Mouse (Mus musculus): ENCODE results near the gene Rai1. TPM values are rescaled to one million over a fixed set of nuclear protein-coding genes. Genes with fewer than 3 reads are reported as not detected.

Gene Rai1
- polyA plus RNA-seq, 1 experiment from 2014 or later, result 32.5 TPM

DNA sequence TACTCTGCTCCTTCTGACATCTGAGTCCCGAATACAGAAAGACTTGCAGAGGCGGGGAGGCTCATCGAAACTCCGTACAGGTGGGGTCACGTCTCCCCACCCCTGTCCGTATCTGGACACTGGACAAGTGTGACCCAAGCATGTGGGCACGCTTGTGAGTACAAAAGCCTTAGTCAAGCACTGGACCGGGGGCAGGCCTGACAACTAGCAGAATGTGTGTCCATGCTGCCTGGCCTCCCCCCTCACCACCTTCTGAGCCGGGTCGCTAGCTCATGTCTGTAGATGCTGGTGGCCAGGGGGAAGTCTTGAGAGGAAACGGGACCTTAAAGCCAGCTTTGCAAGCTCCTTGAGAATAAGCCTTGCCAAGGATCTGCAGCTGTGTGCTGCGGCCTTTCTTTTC lies 106.9 kb downstream of the Rai1 start:
- 73% methylated on average over 12 of the region's 12 CpGs for WGBS
- Histone ChIP-seq H3K4me1 (peaks cover 82% of the 10 kb centered on the region), H3K27ac (peak overlapping the region; percentile 88), H3K36me3 (peaks cover 13% of the 10 kb centered on the region), H3K4me3 (no peak overlapping the region), H3K27me3 (ENCODE audit: insufficient read depth, poor library complexity, severe bottlenecking) (no peaks in the 10 kb centered on the region), H3K9me3 (no peaks in the 10 kb centered on the region)
- DNase-seq (ENCODE audit: low spot score), result no peak

DNA sequence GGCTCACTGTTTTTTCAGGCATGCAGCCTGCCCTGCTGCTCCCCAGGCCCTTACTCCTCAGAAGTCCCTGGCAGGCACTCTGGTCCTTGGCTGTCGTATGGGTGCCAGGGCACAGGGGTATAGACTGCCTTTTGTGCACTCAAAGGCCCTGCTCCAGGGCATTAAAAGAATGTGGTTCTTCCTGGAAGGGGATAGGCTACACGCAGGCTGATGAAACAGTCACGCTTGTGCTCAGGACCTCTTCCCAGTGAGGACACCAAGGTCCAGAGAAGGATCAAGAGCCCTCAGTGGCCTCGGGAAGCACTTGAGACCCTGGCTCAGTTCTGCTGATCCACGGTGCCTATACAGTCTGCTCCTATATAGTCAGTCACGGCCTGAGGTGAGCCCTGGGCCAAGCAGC lies 108.5 kb downstream of the Rai1 start:
- no peak overlapping the region for H3K4me3 ChIP-seq
- H3K9me3 ChIP-seq, result no peaks in the 10 kb centered on the region
- H3K4me1 ChIP-seq, result peaks cover 80% of the 10 kb centered on the region
- DNase-seq (ENCODE audit: low spot score), result no peak
- peak overlapping the region; percentile 88 for H3K27ac ChIP-seq
- peaks cover 18% of the 10 kb centered on the region for H3K36me3 ChIP-seq
- 67% methylated on average over 6 of the region's 6 CpGs for WGBS
- no peaks in the 10 kb centered on the region for H3K27me3 ChIP-seq (ENCODE audit: insufficient read depth, poor library complexity, severe bottlenecking)

DNA sequence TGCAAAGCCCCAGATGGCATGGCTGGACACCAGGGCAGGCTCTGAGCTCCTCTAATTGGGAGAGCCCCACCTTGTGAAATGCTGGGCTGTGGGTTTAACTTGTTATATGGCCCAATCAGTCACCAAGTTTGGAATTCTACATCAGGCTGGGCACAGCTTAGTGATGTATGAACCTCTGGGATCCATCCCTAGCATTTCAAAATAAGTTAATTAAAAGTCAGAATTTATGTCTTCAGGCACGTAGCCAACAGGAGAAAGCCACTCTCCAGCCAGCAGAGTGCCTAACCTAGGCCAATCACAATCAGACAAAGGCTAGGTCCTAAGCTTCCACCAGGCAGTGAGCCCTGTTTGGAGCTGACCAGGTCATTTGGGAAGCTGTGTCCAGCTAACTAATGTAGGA lies 111.9 kb downstream of the Rai1 start:
- H3K4me3 ChIP-seq, result no peak overlapping the region
- DNase-seq (ENCODE audit: low spot score), result no peak
- peaks cover 76% of the 10 kb centered on the region for H3K4me1 ChIP-seq
- H3K27me3 ChIP-seq (ENCODE audit: insufficient read depth, poor library complexity, severe bottlenecking), result no peaks in the 10 kb centered on the region
- WGBS, result 86% methylated on average over 1 of the region's 1 CpGs
- H3K9me3 ChIP-seq, result no peaks in the 10 kb centered on the region
- no peak overlapping the region for H3K27ac ChIP-seq
- peaks cover 23% of the 10 kb centered on the region for H3K36me3 ChIP-seq

DNA sequence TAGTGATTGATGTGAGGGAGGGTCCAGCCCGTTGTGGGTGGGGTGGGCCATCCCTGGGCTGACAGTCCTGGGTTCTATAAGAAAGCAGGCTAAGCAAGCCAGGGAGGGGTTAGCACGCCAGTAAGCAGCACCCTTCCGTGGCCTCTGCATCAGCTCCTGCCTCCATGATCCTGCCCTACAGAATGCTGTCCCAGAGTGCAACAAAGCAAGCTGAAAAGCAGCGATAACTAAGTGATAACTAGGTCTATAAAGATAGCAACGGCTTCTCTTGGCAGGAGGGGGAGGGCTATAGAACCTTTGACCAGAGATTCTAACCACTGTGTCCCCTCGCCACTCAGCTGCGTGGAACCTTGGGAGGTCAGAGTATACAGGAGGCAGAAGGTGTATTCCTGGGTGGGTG lies 112.7 kb downstream of the Rai1 start:
- Histone ChIP-seq H3K27ac (no peak overlapping the region), H3K9me3 (no peaks in the 10 kb centered on the region), H3K4me3 (no peak overlapping the region), H3K36me3 (peaks cover 23% of the 10 kb centered on the region), H3K4me1 (peaks cover 75% of the 10 kb centered on the region), H3K27me3 (ENCODE audit: insufficient read depth, poor library complexity, severe bottlenecking) (no peaks in the 10 kb centered on the region)
- 71% methylated on average over 7 of the region's 7 CpGs for WGBS
- DNase-seq (ENCODE audit: low spot score), result no peak

DNA sequence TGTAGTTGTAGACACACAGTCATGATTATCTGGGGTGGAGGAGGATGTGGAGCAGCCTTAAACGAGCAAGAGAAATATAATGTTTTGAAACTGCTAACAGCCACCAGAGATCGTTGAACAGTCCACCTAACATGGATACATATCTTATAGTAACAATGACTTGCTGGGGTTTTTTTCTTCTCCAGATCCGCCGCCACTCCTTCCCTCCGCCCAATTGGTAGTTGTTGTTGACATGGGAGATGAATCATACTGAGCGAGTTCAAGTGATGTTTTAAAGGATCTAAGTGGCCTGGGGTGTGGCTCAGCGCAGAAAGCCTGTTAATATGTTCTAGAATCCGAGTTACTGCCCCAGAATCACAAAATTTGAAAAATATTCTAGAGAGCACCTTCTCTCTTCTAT lies 114.8 kb downstream of the Rai1 start:
- peaks cover 77% of the 10 kb centered on the region for H3K4me1 ChIP-seq
- WGBS, result 40% methylated on average over 8 of the region's 8 CpGs

DNA sequence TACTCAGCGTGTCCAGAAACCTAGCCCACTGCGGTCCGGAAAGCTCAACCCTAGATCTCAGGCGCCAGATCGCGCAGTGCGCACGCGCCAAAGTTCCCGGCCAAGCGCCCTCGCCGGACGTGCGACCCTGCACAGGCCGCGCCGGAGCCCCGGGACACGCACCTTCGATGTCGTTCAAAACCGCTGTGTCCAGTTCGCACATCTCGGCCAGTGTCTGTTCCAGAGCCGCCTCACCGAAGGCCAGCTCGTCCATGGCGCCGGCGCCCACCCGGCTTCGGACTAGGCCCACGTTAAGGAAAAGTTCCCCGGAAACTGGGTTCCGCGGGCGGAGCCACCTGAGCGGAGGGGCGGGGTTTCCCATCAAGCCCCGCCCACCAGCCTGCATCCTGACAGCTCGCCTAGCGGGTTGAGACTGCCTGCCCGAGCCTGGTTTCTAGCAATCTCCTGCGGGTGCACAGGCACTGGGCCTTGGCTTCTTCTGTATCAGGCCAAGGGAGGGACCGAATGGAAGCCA lies 115.5 kb downstream of the Rai1 start:
- WGBS, result under 1% methylated on average over 46 of the region's 46 CpGs
- Histone ChIP-seq H3K9me3 (no peaks in the 10 kb centered on the region), H3K27me3 (ENCODE audit: insufficient read depth, poor library complexity, severe bottlenecking) (no peaks in the 10 kb centered on the region), H3K4me3 (peak overlapping the region; percentile 80), H3K27ac (peak overlapping the region; percentile 98), H3K4me1 (peaks cover 84% of the 10 kb centered on the region), H3K36me3 (peaks cover 23% of the 10 kb centered on the region)
- peak; percentile 96 for DNase-seq (ENCODE audit: low spot score)

More for the DNA sequence above, 114.8 kb downstream of the Rai1 start:
- Histone ChIP-seq H3K4me3 (peak overlapping the region; percentile 80), H3K9me3 (no peaks in the 10 kb centered on the region), H3K36me3 (peaks cover 23% of the 10 kb centered on the region), H3K27me3 (ENCODE audit: insufficient read depth, poor library complexity, severe bottlenecking) (no peaks in the 10 kb centered on the region), H3K27ac (peak overlapping the region; percentile 98)
- DNase-seq (ENCODE audit: low spot score), result no peak

DNA sequence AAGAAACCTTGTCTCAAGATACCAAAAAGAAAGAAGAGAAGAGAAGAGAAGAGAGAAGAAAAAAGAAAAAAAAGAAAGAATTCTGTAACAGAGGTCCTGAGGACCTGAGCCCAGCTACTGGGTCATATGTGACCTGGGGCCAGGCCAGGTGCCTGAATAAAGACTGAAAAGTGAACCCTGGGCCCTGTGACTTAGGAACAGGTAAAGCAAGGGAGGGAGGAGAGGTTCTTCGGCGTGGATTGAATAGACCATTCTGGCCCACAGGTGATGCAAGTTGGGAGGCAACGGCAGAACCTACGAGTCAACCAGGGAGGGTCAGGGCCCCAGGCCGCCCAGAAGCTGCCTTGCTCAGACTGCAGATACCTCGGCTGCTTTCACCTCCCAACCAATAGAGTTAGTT lies 116.6 kb downstream of the Rai1 start:
- H3K9me3 ChIP-seq, result no peaks in the 10 kb centered on the region
- H3K27ac ChIP-seq, result no peak overlapping the region; the same call in 1 of the 2 replicates
- no peak overlapping the region for H3K4me3 ChIP-seq
- no peaks in the 10 kb centered on the region for H3K27me3 ChIP-seq (ENCODE audit: insufficient read depth, poor library complexity, severe bottlenecking)
- peaks cover 17% of the 10 kb centered on the region for H3K36me3 ChIP-seq
- peaks cover 76% of the 10 kb centered on the region for H3K4me1 ChIP-seq
- WGBS, result 85% methylated on average over 6 of the region's 6 CpGs
- no peak for DNase-seq (ENCODE audit: low spot score)

DNA sequence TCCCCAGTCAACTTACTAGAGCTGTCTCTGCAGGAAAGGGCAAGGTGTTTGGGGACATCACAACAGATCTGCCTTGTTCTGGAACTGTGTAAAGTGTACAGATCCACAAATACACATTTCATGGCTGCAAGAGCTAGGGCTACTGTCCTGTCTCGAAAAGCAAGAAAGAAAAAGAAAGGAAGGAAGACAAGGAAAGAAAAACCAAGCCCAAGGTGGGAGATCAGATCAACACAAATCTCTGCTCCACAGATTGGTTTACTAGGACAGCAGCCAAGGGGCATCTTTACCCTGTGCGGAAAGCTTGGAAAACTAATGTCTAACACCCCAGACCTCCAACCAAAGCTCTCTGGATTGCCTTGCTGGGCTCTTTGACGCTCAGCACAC lies 117.3 kb downstream of the Rai1 start:
- 50% methylated on average over 3 of the region's 3 CpGs for WGBS
- peak overlapping the region; percentile 90 for H3K27ac ChIP-seq
- peaks cover 71% of the 10 kb centered on the region for H3K4me1 ChIP-seq

DNA sequence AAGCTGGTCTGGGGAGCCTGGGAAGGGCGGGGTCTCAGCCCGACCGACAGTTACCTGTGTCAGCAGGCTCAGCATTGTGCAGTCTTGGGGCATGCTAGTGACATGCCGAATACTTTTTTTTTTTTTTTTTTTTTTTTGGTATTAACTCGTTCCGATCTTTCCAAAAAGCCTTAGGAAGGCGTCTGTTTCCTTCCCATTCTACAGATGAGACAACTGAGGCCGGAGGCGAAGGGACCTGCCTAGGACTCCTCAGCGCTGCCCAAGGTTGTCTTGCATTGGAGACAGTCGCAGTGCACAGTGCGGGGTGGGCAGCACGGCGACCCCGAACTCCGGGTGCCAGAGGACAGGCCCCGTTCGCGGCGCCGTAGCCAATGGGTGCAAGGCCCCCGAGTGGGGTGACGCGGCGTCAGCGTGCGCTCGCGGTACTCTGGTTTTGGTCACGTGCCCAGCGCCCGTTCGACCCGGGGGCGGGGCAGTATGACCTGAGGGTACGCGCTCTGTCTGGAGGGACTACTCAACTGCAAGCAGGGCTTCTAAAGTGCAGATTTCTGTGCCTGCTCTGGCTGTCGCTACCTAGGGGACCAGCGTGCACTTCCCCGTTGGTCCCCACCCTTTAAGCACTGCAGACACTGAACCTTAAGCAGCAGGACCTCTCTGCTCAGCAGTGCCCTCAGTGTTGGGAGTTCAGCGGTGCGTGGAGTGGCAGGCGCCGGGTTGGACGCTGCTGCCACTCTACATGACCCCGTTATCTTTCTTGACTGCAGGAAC lies 117.8 kb downstream of the Rai1 start, which contains the start of gene Srebf1:
TSS of gene Srebf1 (minus strand) at position 113 of the 768 bp plus-strand sequence.
- WGBS, result 4% methylated on average over 46 of the region's 46 CpGs
- peaks cover 67% of the 10 kb centered on the region for H3K4me1 ChIP-seq
- peak within 1 kb of the TSS; percentile 90 for H3K27ac ChIP-seq
- peaks cover 11% of the 10 kb centered on the region for H3K36me3 ChIP-seq
- H3K9me3 ChIP-seq, result no peaks in the 10 kb centered on the region
- DNase-seq (ENCODE audit: low spot score), result peak; percentile 94
- peak within 1 kb of the TSS; percentile 60 for H3K4me3 ChIP-seq
- no peaks in the 10 kb centered on the region for H3K27me3 ChIP-seq (ENCODE audit: insufficient read depth, poor library complexity, severe bottlenecking)

More for the DNA sequence above, 117.3 kb downstream of the Rai1 start:
- Histone ChIP-seq H3K4me3 (peak overlapping the region; percentile 60), H3K27me3 (ENCODE audit: insufficient read depth, poor library complexity, severe bottlenecking) (no peaks in the 10 kb centered on the region), H3K36me3 (peaks cover 17% of the 10 kb centered on the region), H3K9me3 (no peaks in the 10 kb centered on the region)
- DNase-seq (ENCODE audit: low spot score), result no peak

DNA sequence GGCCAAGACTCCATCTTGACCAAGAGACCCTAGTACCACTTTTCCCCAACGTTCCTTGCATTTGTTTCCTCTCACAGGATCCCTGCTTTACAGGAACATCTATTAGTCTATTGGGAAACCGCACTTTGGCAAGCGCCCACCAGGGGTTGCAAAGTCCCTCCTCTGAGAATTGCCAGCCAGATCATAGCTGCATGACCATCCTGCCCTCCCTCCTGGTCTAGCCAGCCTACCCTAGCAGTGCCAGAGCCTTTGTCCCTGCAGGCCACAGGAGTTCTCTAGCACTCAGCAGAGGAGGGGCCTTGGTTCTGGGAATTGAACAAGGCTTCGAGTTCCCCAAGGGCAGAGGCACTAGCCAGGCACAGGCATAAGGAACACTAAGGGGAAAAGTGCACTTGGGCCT lies 119.9 kb downstream of the Rai1 start:
- Histone ChIP-seq H3K4me1 (peaks cover 68% of the 10 kb centered on the region), H3K4me3 (no peak overlapping the region), H3K9me3 (no peaks in the 10 kb centered on the region), H3K27me3 (ENCODE audit: insufficient read depth, poor library complexity, severe bottlenecking) (no peaks in the 10 kb centered on the region), H3K27ac (no peak overlapping the region), H3K36me3 (no peaks in the 10 kb centered on the region; the same call in 1 of the 2 replicates)
- 58% methylated on average over 4 of the region's 4 CpGs for WGBS
- DNase-seq (ENCODE audit: low spot score), result no peak

DNA sequence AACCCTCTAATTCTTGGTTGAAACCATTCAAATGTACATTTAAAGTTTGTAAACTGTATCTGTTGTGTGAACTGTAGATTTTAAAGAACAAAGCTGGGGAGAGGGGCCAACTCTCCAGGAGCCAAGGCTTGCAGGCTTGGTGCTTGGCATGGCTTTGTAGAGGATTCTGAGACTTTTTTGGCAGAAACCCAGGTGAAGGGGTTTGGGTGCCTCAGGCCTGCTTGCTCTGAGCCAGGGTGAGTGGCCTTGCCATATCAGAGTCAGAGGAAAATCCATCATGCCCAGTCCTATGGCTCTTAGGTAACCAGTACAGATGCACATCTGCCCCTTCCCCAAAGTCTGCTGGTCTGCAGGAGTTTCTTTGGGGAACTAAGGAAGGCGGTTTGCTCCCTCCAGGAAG lies 121.1 kb downstream of the Rai1 start:
- H3K36me3 ChIP-seq, result no peaks in the 10 kb centered on the region; the same call in 1 of the 2 replicates
- peaks cover 69% of the 10 kb centered on the region for H3K4me1 ChIP-seq
- no peak overlapping the region for H3K27ac ChIP-seq
- no peaks in the 10 kb centered on the region for H3K9me3 ChIP-seq
- 62% methylated on average over 1 of the region's 1 CpGs for WGBS
- DNase-seq (ENCODE audit: low spot score), result no peak
- H3K4me3 ChIP-seq, result no peak overlapping the region
- H3K27me3 ChIP-seq (ENCODE audit: insufficient read depth, poor library complexity, severe bottlenecking), result no peaks in the 10 kb centered on the region

DNA sequence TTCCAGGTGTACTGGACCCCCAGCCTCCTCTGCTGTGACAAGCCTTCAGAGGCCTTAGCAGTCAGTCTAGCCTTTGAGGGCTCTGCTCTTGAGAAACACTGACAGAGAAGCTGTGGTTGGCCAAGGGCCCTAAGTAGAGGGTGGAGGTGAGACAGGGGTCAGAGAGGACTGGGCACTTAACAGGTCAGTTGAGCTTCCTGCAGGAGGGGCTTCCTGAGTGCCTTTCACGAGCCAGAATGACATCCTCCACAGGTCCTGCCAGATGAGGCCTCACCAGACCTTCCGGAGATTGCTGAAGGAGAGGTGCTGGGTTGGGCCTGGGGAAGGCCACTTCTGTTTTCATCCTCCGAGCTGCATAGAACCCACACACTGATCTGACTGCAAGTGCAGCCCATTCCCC lies 123.7 kb downstream of the Rai1 start:
- H3K4me1 ChIP-seq, result peaks cover 64% of the 10 kb centered on the region
- H3K36me3 ChIP-seq, result no peaks in the 10 kb centered on the region; the same call in 1 of the 2 replicates
- no peaks in the 10 kb centered on the region for H3K27me3 ChIP-seq (ENCODE audit: insufficient read depth, poor library complexity, severe bottlenecking)
- DNase-seq (ENCODE audit: low spot score), result no peak
- WGBS, result 43% methylated on average over 3 of the region's 3 CpGs
- H3K9me3 ChIP-seq, result no peaks in the 10 kb centered on the region
- no peak overlapping the region for H3K4me3 ChIP-seq
- peak overlapping the region; percentile 37; the same call in 1 of the 2 replicates for H3K27ac ChIP-seq

DNA sequence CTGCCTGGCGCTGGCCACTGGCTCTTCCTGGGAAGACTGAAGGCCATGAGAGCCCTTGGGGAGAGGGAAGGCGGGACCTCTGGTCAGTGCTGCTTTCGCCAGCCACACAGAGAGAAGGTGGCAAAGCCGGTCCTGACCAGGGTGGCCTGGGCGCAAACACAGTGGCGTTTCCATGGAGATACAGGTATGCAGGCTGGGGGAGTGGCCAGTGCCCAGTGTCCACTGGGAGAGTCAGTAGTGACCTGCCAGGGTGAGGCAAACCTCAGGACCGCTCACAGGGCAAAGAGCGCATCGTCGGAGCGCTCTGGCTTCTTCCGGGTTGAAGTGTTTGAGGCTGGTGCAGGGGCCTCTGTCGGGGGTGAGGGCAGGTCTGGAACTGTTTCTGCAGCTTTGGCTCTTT lies 125.0 kb downstream of the Rai1 start:
- H3K4me1 ChIP-seq, result peaks cover 58% of the 10 kb centered on the region
- no peak for DNase-seq (ENCODE audit: low spot score)

More for the DNA sequence above, 125.0 kb downstream of the Rai1 start:
- H3K36me3 ChIP-seq, result no peaks in the 10 kb centered on the region; the same call in 1 of the 2 replicates
- no peaks in the 10 kb centered on the region for H3K9me3 ChIP-seq
- 69% methylated on average over 13 of the region's 13 CpGs for WGBS
- H3K27ac ChIP-seq, result peak overlapping the region; percentile 71; the same call in 1 of the 2 replicates
- no peak overlapping the region for H3K4me3 ChIP-seq
- H3K27me3 ChIP-seq (ENCODE audit: insufficient read depth, poor library complexity, severe bottlenecking), result no peaks in the 10 kb centered on the region
